In genomic region chr4:106323318-106323717, GRCm38 (mm10) we compare ENCODE assay signal across 14 mouse cellular contexts.
"Had no signal": no experiment of that assay in that cellular context is flagged by ENCODE, and none has a peak within 500 bp of the region (broad histone marks: within the 10 kb centered on the region; RNA-seq: fewer than 3 reads in every experiment).

No protein-coding gene starts in this region.

- H3K9me3 ChIP-seq: kidney, embryonic 15.5 days; midbrain, embryonic 15.5 days; neural tube, embryonic 12.5 days; stomach, embryonic 15.5 days had no signal

- H3K9ac ChIP-seq: kidney, embryonic 15.5 days; midbrain, embryonic 15.5 days; neural tube, embryonic 12.5 days; stomach, embryonic 15.5 days had no signal

- H3K4me3 ChIP-seq: kidney, embryonic 15.5 days; left cerebral cortex, adult 2 months; midbrain, embryonic 15.5 days; neural tube, embryonic 12.5 days; stomach, embryonic 15.5 days had no signal

- H3K4me2 ChIP-seq: kidney, embryonic 15.5 days; midbrain, embryonic 15.5 days; neural tube, embryonic 12.5 days; stomach, embryonic 15.5 days had no signal

- H3K27me3 ChIP-seq: kidney, embryonic 15.5 days; midbrain, embryonic 15.5 days; neural tube, embryonic 12.5 days; stomach, embryonic 15.5 days had no signal

- H3K27ac ChIP-seq: kidney, embryonic 15.5 days; left cerebral cortex, adult 2 months; midbrain, embryonic 15.5 days; neural tube, embryonic 12.5 days; stomach, embryonic 15.5 days had no signal

- H3K36me3 ChIP-seq: midbrain, embryonic 15.5 days; neural tube, embryonic 12.5 days; stomach, embryonic 15.5 days had no signal

- DNase-seq: kidney, adult 2 months; kidney, postnatal 14 days; lung, adult 2 months; lung, postnatal 36 days; right cerebral cortex, postnatal 4 days; spleen, adult 18-20 months; thymus, adult 2 months had no signal

- ATAC-seq: intestine, embryonic 16.5 days; lung, postnatal 0 days; midbrain, embryonic 15.5 days had no signal
